In genomic region chr6:145141827-145142226, GRCm38 (mm10) we compare ENCODE assay signal across 17 mouse cellular contexts.
"Had no signal": no experiment of that assay in that cellular context is flagged by ENCODE, and none has a peak within 500 bp of the region (broad histone marks: within the 10 kb centered on the region; RNA-seq: fewer than 3 reads in every experiment).

No protein-coding gene starts in this region.

- DNase-seq: gastrocnemius, postnatal 14 days; gastrocnemius, postnatal 36 days; heart, adult 18-20 months; heart, postnatal 14 days; heart, postnatal 36 days; kidney, adult 18-20 months; kidney, adult 8-10 months; kidney, postnatal 10 days; kidney, postnatal 25 days; kidney, postnatal 4 days; layer of hippocampus, postnatal 36 days; left cerebral cortex, postnatal 4 days had no signal

- ATAC-seq: hindbrain, postnatal 0 days; inflammation-experienced regulatory T-cells, adult 6 months; intestine, embryonic 15.5 days; intestine, postnatal 0 days; liver, embryonic 12.5 days had no signal
